Mouse (Mus musculus) retina, postnatal 1 day (tissue): ENCODE measurements around the gene Kcnd2.
A peak's percentile ranks its signal among the peaks of the same experiment; 100 is the strongest.

Experiments used
- DNase-seq: peaks from one replicate; pipeline ENCODE4 v3.0.0-alpha.2; 2012

Gene Kcnd2

DNA sequence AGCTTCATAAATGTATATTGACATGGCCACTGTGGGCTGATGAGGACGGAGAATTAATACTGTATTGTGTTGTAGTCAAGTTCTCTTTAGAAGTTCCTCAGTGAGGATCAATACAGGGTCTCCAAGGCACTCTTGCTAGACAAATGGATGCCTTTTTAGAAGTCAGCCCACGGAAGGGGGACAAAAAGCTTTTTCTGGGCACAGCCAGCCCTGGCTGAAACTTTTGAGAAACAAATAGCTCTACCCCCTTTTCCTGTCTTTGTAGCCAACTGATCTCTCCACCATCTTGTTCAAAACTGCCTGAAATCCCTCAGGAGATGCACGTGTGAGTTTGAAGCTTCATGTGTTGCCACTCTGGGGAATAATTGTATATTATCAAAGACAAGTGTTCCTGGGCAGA, 482.3 kb downstream of the Kcnd2 start:
- no peak for DNase-seq

DNA sequence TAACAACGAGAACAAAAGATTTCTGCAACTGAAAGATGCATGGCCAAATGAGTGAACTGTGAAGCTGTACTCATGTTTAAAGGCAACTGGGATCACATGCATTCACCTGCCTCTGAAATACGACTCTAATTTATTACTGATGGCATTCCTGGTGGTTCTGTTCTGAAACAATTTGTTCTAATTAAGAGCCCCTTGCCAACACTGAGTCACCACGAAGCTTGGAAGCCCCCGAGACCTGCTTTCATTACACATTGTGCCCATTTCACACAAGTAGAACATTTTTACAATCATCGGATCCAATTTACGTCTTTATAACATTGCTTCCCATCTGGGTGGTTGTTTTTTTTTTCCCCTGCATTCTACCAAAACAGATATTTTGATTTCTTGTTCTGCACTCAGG, 485.8 kb downstream of the Kcnd2 start:
- DNase-seq = no peak

- peak; percentile 53 for DNase-seq
Measured at GRCm38 (mm10) chr6:21709228-21709627, 493.9 kb downstream of the Kcnd2 start.

DNA sequence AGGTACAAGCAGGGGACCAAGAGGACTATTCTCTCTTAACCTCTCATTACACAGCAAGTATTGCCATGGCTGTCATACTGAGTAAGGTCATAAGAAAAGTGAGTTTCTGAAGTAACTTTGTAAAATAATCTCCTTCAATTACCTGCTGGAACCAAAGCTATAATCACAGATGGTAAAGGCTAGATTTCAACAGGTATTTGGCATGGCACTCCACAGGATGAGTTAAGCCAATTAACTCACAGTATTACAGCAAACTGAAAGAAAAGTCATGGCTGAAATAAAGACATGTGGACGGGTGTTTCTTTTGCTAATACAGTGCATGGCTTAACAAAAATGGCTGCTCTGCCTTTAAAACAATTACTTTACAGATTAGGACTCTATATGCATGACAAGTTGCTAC, 503.8 kb downstream of the Kcnd2 start:
- DNase-seq = no peak

GRCm38 (mm10) chr6:21722238-21722637, 506.9 kb downstream of the Kcnd2 start:
- DNase-seq = no peak

DNA sequence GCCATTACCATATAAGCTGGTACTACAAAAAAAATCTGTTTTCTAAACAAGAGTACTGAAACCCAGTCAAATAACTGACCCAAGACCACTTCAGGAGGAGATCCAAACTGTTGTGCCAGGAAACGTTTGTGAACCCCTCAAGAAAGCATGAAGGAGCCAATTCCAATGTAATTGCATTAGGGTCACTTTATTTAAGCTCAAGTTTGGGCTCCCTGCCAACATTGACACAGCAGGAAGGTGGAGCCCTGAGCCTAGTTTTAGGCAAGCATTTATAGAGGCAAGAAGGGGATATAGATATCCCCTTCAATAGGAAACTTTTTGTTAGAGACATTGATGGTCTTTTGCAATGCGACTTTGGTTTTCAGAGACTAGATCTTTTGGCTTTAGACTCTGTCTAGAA, 525.3 kb downstream of the Kcnd2 start:
- DNase-seq = peak; percentile 6

DNA sequence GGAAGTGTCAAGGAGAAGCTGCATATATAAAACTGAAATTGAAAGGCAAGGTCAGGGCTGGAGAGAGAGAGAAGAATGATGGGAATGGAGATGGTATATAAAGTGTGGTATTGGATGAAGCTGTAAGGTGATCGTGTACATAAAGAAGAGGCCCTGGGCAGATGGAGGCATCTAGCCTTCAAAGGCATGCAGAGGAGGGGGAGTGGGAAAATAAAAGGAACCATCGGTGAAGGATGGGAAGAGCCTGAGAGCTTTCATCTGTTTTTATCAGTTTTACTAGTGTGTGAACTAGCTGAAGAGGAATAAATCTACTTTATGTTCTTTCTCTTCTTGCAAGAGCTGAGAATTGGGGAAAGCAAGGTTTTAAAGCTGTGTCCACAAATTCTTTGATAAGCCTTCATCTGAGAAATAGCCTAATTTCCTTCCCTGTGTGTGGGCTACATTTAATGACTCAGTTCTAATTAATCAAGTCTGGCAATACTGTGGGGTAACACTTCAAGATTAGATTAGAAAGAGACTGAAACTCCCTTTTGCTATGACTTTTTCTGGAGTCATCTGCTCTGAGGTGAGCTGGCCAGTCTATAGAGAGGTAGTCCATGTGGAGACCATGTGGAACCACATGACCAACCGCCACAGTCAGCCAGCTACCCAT, 529.4 kb downstream of the Kcnd2 start:
- DNase-seq = no peak

GRCm38 (mm10) chr6:21747536-21747935, 532.2 kb downstream of the Kcnd2 start:
- no peak for DNase-seq

DNA sequence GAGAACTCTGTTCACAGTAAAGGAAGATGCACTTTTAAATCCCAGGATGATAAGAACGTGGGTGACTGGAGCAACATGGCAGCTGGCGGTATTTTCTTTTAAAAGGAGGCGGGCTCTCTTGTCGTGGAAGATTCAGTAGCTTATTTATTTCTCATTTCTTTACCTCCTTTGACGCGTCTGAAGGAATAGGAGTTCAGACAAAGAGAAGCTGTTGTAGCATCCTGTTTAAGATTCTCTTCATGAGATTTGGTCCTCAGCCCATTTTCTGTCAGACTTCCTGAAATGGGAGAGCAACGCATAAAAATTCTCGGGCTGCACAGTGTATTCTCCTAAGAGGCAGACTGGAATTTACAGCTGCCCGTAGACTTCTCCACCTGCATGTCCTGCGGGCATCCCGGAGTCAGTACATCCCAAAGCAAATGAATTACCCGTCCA, 552.5 kb downstream of the Kcnd2 start:
- no peak for DNase-seq

GRCm38 (mm10) chr6:21768745-21769446, 553.6 kb downstream of the Kcnd2 start:
- no peak for DNase-seq

GRCm38 (mm10) chr6:21769447-21769809, 554.1 kb downstream of the Kcnd2 start:
- no peak for DNase-seq

DNA sequence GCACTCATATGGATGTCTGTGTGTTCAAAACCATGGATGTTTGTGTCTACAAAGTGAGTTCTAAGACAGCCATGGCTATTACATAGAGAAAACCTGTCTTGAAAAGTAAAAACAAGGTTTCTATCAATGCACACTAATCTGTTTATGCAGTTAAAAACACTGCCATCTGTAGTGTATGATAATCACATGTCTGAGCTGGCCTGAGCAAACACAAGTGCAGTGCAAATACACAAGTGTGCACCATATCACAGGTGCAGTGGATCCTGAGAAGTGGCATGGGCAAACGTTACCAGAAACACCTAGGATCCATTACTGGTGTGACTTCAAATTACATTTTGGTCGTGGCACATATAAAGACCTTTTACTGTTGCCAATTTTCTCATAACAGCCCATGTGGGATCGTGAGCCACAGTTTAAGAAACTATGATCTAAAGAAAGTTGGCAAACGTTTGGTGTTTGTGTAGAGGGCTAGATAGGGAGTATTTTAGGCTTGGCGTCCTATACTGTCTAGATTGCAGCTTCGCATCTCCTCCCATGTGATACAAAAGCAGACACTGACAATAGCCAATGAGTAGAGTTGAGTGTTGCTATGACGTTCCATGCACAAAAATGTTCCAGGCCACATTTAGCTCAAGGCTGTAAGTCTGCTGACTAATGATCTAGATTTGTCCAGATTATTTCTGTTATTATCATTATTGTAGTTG, 559.1 kb downstream of the Kcnd2 start:
- DNase-seq = no peak
